Mouse (Mus musculus) liver, embryonic 14.5 days (tissue): ENCODE data around the gene Xylt1.

Source experiments
- CTCF ChIP-seq: IDR thresholded peaks from 2 replicates; pipeline ENCODE4 v1.5.1; 2016; ENCODE audit warnings: antibody characterized with exemption, low read depth, control low read depth
- EP300 ChIP-seq: IDR thresholded peaks from 2 replicates; pipeline ENCODE4 v1.6.1; 2016; ENCODE audit warnings: antibody characterized with exemption, low read depth

DNA sequence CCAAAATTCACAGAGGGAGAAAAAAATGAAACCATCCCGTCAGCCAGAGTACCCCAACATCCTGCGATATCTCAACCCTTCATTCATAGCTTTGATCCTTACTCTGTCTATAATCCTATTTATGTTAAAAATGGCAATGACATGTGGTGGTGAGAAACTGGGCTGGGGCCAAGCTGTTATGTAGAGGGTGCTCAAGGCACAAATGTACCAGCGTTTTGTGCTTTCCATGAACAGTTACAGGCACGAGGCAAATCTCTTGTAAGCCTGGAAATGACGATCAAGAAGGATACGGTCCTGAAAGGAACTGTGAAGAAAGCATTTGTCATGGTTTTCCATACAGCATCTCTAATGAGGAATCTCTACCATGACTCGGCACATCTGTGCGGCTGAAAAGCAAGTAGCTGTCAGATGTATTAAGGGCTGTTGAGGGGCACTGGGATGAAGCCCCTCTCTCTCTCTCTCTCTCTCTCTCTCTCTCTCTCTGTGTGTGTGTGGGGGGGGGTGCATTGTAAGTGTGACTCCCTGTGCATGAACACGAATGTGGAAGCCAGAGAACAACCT lies 183.2 kb downstream of the Xylt1 start:
- TF ChIP-seq CTCF: no peak
- no peak for TF ChIP-seq EP300
